Mouse (Mus musculus) urinary bladder, postnatal 25 days (tissue): ENCODE results near the gene Nwd1.
A peak's percentile ranks its signal among the peaks of the same experiment; 100 is the strongest.

Experiments used
- DNase-seq: peaks from one replicate; pipeline ENCODE4 v3.0.0; 2022; ENCODE audit warnings: low spot score

The Nwd1 gene

GRCm38 (mm10) chr8:72698349-72698926 is 51.9 kb downstream of the Nwd1 start:
- DNase-seq = no peak

GRCm38 (mm10) chr8:72712569-72712968 is 66.1 kb downstream of the Nwd1 start:
- no peak for DNase-seq

- DNase-seq = no peak
These were observed 70.1 kb downstream of the Nwd1 start for GRCm38 (mm10) chr8:72716594-72716993.

DNA sequence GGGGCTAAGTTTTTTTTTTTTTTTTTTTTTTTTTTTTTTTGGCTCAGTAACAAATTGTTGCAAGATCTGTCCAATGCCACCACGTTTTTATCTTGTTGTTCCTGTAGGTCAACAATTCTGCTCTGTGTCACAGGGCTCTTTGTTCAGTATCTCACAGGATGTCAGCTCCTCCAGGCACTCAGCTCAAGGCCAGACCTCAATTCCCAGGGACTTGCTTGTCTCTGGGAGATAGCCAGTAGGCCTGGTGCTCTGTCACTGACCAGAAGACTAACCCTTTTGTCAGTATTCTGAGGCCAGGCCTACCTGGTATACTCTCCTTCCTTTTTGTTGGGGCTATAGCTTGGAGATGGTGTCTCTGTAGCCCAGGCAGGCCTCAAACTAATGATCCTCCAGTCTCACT is 74.0 kb downstream of the Nwd1 start:
- DNase-seq = no peak

- DNase-seq = peak; percentile 97
These were observed 76.5 kb downstream of the Nwd1 start, which contains the start of gene Sin3b for GRCm38 (mm10) chr8:72722769-72723650. Gene Sin3b (plus strand): TSS chr8:72723285.

- DNase-seq = peak; percentile 12
These were observed 77.1 kb downstream of the Nwd1 start for GRCm38 (mm10) chr8:72723651-72724001.

GRCm38 (mm10) chr8:72728636-72729035 is 82.1 kb downstream of the Nwd1 start:
- DNase-seq = no peak

GRCm38 (mm10) chr8:72735001-72735400 is 88.5 kb downstream of the Nwd1 start:
- DNase-seq = no peak

DNA sequence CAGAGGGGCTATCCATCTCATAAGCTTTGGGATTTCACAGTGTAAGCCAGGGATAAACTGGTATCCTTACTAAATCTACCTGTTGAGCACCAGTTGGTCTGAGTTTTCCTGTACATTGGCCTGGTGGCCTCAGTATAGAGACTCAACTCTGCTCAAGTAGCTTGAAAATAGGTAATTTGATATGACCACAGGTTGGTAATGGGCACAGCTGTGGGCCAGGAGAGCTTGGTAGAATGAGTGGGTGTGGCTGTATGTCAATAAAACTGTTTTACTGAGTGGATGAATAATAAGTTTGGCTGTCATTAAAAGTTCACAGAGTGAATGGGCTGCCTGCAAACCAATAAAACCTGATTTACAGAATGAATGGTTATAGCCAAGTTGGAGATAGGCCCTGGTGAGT is 90.4 kb downstream of the Nwd1 start:
- DNase-seq = no peak

DNA sequence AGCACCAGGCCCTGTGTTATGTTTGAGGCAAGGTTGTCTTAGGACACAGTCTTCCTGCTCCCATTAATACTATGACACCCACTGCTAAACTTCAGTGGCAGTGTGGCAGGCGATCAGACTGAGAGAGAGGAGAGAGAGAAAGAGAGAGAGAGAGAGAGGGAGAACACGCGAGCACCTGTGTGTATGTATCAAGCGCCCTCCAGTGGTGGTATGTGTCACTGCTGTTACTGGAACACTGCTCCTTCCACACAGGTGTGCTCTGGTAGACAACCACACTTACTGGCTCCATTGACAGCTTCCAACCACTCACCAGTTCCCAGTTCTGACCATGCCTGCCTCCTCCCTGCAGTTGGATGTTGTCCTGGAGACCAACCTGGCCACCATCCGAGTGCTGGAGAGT is 99.5 kb downstream of the Nwd1 start:
- DNase-seq = peak; percentile 40

- DNase-seq = no peak
These were observed 103.3 kb downstream of the Nwd1 start for GRCm38 (mm10) chr8:72749846-72750245.

GRCm38 (mm10) chr8:72750266-72750665 is 103.8 kb downstream of the Nwd1 start:
- no peak for DNase-seq

- no peak for DNase-seq
These were observed 104.6 kb downstream of the Nwd1 start for GRCm38 (mm10) chr8:72751126-72751525.

DNA sequence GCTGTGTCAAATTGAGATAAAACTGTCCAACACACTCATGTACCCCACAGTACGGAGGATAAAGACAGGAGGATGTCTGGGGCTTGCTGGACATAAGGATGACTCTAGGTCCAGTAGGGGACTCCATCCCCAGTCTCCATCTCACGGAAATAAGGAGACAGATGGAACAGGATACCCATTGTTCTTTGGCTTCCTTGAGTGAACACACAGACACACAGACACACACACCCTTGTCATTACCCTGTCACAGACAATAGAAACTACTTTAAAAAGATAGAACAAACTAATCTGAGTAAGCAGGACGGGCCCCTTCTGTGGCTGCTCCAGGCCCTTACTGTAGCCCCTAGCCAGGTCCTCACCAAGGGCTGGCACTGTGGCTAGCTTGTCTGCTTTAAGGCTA is 105.8 kb downstream of the Nwd1 start:
- DNase-seq = no peak

DNA sequence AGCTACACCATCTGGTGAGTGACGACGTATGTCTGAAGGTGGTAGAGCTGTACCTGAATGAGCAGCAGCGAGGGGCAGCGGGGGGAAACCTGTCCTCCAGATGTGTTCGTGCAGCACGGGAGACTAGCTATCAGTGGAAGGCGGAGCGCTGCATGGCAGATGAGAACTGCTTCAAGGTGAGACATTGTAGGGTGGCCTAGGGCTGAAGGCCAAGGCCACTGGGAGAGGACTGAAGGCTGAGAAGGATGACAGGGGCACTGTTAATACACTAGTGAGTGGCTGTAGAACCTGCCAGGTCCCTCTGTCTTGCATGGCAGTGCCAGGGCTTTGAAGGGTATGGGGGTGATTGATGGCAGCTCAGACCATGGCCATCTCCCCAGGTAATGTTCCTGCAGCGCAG is 106.7 kb downstream of the Nwd1 start:
- no peak for DNase-seq

DNA sequence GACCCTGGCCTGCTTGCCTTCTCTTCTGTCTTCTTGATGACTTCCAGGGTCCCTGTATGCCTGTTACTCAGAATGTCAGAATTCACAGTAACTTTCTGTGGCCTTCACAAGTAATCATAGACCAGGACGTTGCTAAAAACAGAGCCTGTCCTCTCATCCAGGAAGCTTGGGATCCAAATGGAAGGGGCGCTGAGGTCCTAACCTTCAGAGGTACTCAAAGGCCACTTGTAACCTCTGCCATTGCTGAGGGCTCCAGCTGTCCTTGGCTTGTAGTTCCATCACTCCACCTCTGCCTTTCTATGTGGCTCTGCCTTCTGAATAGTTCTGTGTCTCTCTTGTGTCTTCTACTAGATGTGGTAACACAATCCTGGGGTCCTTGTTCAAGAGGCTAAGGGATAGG is 107.3 kb downstream of the Nwd1 start:
- no peak for DNase-seq

DNA sequence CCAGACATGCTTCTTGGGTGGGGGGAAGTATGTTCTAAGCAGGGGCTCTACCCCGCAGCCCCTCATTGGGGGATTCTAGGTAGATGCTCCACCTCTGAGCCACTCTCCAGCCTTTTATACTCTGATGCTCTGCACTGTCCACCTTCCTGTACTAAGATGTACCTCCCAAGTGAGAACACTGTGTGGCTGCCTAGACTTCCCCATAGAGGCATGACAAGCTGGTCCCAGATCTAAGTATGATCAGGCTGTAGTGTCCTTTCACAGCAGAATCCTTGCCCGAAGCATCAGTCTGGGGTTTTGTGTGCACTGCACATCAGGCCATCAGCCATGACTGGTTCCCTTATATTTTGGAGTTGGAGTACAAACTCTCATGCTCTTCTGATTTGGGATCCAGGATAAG is 109.5 kb downstream of the Nwd1 start:
- DNase-seq = peak; percentile 1

DNA sequence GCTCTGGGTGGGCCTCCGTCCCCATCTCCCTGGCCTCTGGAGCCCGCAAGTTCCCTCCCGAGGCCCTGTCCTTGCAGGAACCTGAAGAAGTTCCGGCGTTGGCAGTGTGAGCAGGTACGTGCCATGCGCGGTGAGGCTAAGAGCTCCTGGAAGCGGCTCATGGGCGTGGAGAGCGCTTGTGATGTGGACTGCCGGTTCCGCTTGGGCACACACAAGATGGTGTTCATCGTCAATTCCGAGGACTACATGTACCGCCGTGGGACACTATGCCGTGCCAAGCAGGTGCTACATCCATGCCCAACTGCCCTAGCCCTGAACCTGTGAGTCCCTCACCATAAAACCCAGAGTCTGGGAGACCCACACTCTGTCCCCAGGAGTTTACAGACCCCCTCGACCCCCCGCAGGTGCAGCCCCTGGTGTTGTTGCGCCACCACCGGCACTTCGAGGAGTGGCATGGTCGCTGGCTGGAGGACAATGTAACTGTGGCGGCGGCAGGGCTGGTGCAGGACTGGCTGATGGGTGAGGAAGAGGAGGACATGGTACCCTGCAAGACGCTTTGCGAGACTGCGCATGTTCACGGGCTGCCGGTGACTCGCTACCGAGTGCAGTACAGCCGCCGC is 110.4 kb downstream of the Nwd1 start:
- DNase-seq = peak; percentile 1

GRCm38 (mm10) chr8:72757426-72758195 is 111.1 kb downstream of the Nwd1 start:
- DNase-seq = peak; percentile 2

GRCm38 (mm10) chr8:72758310-72758709 is 111.8 kb downstream of the Nwd1 start:
- DNase-seq = peak; percentile 1

DNA sequence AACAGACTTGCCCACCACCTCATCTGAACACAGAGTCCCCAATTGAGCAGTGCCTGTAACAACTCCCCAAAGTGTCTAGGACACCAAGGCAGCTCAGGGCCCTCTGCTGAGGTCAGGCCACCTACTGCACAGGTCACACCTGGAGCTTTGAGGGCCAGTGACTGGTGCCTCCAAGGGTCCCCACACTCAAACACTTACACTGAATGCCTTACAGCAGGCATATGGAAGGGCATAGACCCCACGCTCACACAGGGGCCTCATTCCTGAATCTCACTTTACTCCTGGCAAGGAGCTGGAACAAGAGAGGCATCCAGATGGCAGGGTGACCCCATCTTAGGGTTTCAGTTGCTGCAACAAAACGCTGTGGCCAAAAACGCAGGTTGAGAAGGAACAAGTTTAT is 113.7 kb downstream of the Nwd1 start:
- peak; percentile 1 for DNase-seq

DNA sequence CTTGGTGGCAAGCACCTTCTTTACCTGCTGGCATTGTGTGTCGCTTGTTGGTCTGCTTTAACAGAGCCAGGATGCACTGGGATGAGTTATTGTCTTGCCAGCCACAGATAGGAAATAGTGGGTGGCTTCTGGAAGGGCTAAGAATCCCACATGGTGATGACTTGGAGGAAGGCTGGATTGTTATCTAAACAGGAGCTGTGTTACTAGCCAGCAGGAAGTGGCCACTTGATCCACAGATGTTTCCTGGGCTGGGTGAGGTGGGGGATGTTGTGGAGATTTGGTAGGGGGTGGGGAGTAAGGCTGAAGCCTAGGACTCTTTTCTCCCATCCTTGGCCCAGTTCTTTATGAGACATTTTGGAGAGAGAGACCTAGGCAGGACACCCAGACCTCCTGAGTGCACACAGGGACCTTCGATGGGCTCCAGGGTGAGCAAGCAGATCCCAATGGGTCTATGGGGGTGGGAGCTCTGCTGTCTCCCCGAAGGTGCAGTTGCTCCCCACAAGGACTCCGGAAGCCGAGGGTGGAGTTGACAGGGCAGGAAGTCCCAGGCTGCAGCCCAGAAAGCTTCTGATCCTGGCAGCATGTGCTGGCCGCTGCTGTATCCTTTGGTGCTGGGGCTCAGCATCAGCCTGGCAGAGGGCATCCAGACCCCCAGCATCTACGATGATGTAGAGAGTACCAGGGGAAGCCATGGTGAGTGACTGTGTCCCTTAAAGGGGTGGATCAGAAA is 115.0 kb downstream of the Nwd1 start, which contains the start of gene F2rl3:
TSS of gene F2rl3 (plus strand) at position 559 of the 730 bp plus-strand sequence.
- peak; percentile 1 for DNase-seq
